Mouse (Mus musculus) cerebellum, postnatal 36 days (tissue): ENCODE measurements at regions not wholly inside any gene's neighbourhood (a gene's known extent, or its start where the extent isn't known, plus 50 kb on each side); places are given as distances from the start of the nearest gene placed in this dataset.

Source experiments
- DNase-seq, 2 experiments: peaks; one replicate each; pipeline ENCODE4 v3.0.0; 2021 to 2022; ENCODE audit warnings: mixed read lengths in 2 of 2

- no peak for DNase-seq
These were observed 550.0 kb upstream of the Gm10801 start for GRCm38 (mm10) chr2:98112023-98112422.

- DNase-seq = no peak
These were observed 538.6 kb upstream of the Gm10801 start for GRCm38 (mm10) chr2:98123441-98123840.

GRCm38 (mm10) chr2:98124646-98125045, 537.4 kb upstream of the Gm10801 start:
- no peak for DNase-seq

- DNase-seq = peak in 1 of 2 experiments; percentile 1
These were observed 521.6 kb upstream of the Gm10801 start for GRCm38 (mm10) chr2:98140461-98140860.

- no peak for DNase-seq
These were observed 518.3 kb upstream of the Gm10801 start for GRCm38 (mm10) chr2:98143711-98144110.
